Mouse (Mus musculus) embryonic facial prominence, embryonic 14.5 days (tissue): ENCODE data around the gene Ubap2. TPM values are rescaled to one million over a fixed set of nuclear protein-coding genes. Genes with fewer than 3 reads are reported as not detected.

Experiments used
- ATAC-seq: fragments of 200-750 bp; cut with Nextera tagmentation; 2 replicates; pipeline ENCODE4 v1.8.0; 2017; ENCODE audit warnings: low read depth, moderate number of reproducible peaks, moderate TSS enrichment
- DNase-seq: peaks from one replicate; pipeline ENCODE4 v3.0.0-alpha.2; 2015; ENCODE audit warnings: low spot score
- H3K27ac ChIP-seq: fragments of 300-500 bp; sonication (generic); replicated peaks from 2 replicates; pipeline ENCODE4 v1.5.1; 2014; ENCODE audit warnings: low read depth, mild to moderate bottlenecking, low read length, moderate library complexity
- H3K27me3 ChIP-seq: fragments of 300-500 bp; sonication (generic); replicated peaks from 2 replicates; pipeline ENCODE4 v1.6.1; 2014; ENCODE audit warnings: low read length; ENCODE audit not compliant: control insufficient read depth, insufficient read depth
- H3K36me3 ChIP-seq: fragments of 300-500 bp; sonication (generic); 2 replicates; pipeline ENCODE4 v1.6.1; 2014; ENCODE audit warnings: low read length, mixed read lengths; ENCODE audit not compliant: control insufficient read depth, insufficient read depth
- H3K4me1 ChIP-seq: fragments of 300-500 bp; sonication (generic); 2 replicates; pipeline ENCODE4 v1.6.1; 2014; ENCODE audit warnings: antibody characterized with exemption, low read length; ENCODE audit not compliant: control insufficient read depth, insufficient read depth
- H3K4me2 ChIP-seq: fragments of 300-500 bp; sonication (generic); 2 replicates; pipeline ENCODE4 v1.6.1; 2014; ENCODE audit warnings: low read depth, mild to moderate bottlenecking, low read length, moderate library complexity, mixed read lengths
- H3K4me3 ChIP-seq: fragments of 300-500 bp; sonication (generic); 2 replicates; pipeline ENCODE4 v1.5.1; 2014; ENCODE audit warnings: low read depth, mild to moderate bottlenecking, low read length
- H3K9ac ChIP-seq: fragments of 300-500 bp; sonication (generic); 2 replicates; pipeline ENCODE4 v1.6.1; 2014; ENCODE audit warnings: low read depth, mild to moderate bottlenecking, low read length, moderate library complexity, mixed read lengths
- H3K9me3 ChIP-seq: fragments of 300-500 bp; sonication (generic); 2 replicates; pipeline ENCODE4 v1.6.1; 2016; ENCODE audit warnings: low read length; ENCODE audit not compliant: control insufficient read depth
- WGBS: fragments of 180-500 bp; shearing (Covaris S2); extraction: QIAGEN DNeasy Blood & Tissue Kit; methylation state at CpG from one replicate; pipeline ENCODE4 v1.1.7; 2014; 5-methylcytosine and 5-hydroxymethylcytosine counted together
- polyA plus RNA-seq: library from polyadenylated mRNA; unstranded; fragments of >200 nt; fragmentation: Nextera tagmentation; extraction: Ambion mirVana; gene quantifications from 2 replicates; pipeline ENCODE4 v1.2.1, GENCODE M21; 2014

Ubap2 gene
- polyA plus RNA-seq, 1 experiment from 2014 or later = 62.7 TPM

- Histone ChIP-seq H3K36me3 (no peaks in the 10 kb centered on the region), H3K27ac (0 out of 2 replicates have a peak overlapping the region, but pooled peaks have one; percentile 3), H3K4me3 (no peak overlapping the region), H3K27me3 (no peaks in the 10 kb centered on the region), H3K4me1 (no peaks in the 10 kb centered on the region), H3K9me3 (no peaks in the 10 kb centered on the region), H3K9ac (no peak overlapping the region), H3K4me2 (no peak overlapping the region)
- 70% methylated on average over 2 of the region's 2 CpGs for WGBS
- DNase-seq (peak; percentile 71), ATAC-seq (peak; percentile 73; the same call in 1 of the 2 replicates)
Observed at GRCm38 (mm10) chr4:41284087-41284486, 9.1 kb upstream of the Ubap2 start.

- Histone ChIP-seq H3K9me3 (no peaks in the 10 kb centered on the region), H3K4me3 (peak overlapping the region; percentile 90), H3K36me3 (0 out of 2 replicates have a peak, but pooled peaks cover 3% of the 10 kb centered on the region), H3K27ac (peak overlapping the region; percentile 94), H3K27me3 (no peaks in the 10 kb centered on the region), H3K4me1 (peaks cover 19% of the 10 kb centered on the region), H3K9ac (peak overlapping the region; percentile 95), H3K4me2 (peak overlapping the region; percentile 58)
- WGBS = 70% methylated on average over 5 of the region's 5 CpGs
- DNase-seq (no peak), ATAC-seq (no peak)
Observed at GRCm38 (mm10) chr4:41275927-41276326, 983 bp upstream of the Ubap2 start.

- WGBS = under 1% methylated on average over 16 of the region's 18 CpGs
- Histone ChIP-seq H3K36me3 (peaks cover 16% of the 10 kb centered on the region; the same call in 1 of the 2 replicates), H3K27ac (peak overlapping the region; percentile 94), H3K27me3 (no peaks in the 10 kb centered on the region), H3K9me3 (no peaks in the 10 kb centered on the region), H3K9ac (peak overlapping the region; percentile 95), H3K4me1 (peaks cover 19% of the 10 kb centered on the region), H3K4me2 (peak overlapping the region; percentile 74), H3K4me3 (peak overlapping the region; percentile 90)
- DNase-seq = no peak
- peak; percentile 47 for ATAC-seq
Observed at GRCm38 (mm10) chr4:41274377-41274979, 466 bp downstream of the Ubap2 start.

DNA sequence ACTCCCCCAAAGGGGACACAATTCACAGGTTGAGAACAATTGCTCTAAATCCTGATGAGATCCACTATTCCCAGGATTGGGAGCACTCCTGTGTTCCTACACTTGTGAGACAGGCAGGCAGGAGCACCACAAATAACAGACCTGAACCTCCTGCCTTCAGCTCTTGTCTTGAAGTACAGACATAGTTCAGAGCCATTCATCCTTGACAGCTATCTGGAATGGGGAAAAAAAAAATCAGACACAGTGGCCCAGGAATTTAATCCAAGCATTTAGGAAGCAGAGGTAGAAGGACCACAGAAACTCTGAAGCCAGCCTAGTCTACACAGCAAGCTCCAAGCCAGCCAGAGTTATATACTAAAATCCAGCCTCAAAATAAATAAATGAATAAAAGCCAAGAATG, 6.8 kb downstream of the Ubap2 start:
- ATAC-seq (no peak), DNase-seq (no peak)
- Histone ChIP-seq H3K36me3 (peaks cover 35% of the 10 kb centered on the region), H3K9ac (no peak overlapping the region), H3K27me3 (no peaks in the 10 kb centered on the region), H3K27ac (no peak overlapping the region), H3K9me3 (no peaks in the 10 kb centered on the region), H3K4me1 (peaks cover 9% of the 10 kb centered on the region), H3K4me2 (no peak overlapping the region), H3K4me3 (no peak overlapping the region)

GRCm38 (mm10) chr4:41266350-41266749, 8.6 kb downstream of the Ubap2 start:
- WGBS = 85% methylated on average over 4 of the region's 4 CpGs
- ATAC-seq = no peak

DNA sequence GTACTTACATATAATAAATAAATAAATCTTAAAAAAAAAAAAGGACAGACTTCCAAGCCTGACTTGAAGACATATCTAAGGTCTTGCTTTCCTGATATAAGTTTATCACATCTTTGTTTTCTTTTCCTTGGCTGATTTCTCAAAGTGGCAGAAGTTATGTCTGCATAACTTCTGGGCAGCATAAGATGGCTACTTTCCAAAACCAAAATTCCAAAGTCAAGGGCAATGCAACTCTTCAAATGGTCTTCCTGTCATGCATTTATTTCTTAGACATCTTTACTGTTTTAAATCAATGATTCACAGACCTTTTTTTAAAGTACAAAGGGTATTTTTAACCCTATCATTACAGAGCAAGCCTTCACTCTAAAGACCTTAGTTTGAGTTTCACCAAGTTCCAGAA, 14.3 kb downstream of the Ubap2 start:
- ATAC-seq (no peak), DNase-seq (no peak)
- Histone ChIP-seq H3K27ac (no peak overlapping the region), H3K4me2 (no peak overlapping the region), H3K27me3 (no peaks in the 10 kb centered on the region), H3K9ac (no peak overlapping the region), H3K4me1 (no peaks in the 10 kb centered on the region), H3K9me3 (no peaks in the 10 kb centered on the region), H3K4me3 (no peak overlapping the region), H3K36me3 (peaks cover 29% of the 10 kb centered on the region)

More at GRCm38 (mm10) chr4:41266350-41266749, 8.6 kb downstream of the Ubap2 start:
- Histone ChIP-seq H3K36me3 (peaks cover 46% of the 10 kb centered on the region), H3K4me3 (no peak overlapping the region), H3K27me3 (no peaks in the 10 kb centered on the region), H3K9ac (no peak overlapping the region), H3K4me1 (no peaks in the 10 kb centered on the region), H3K4me2 (no peak overlapping the region), H3K27ac (no peak overlapping the region), H3K9me3 (no peaks in the 10 kb centered on the region)
- DNase-seq = peak; percentile 6

DNA sequence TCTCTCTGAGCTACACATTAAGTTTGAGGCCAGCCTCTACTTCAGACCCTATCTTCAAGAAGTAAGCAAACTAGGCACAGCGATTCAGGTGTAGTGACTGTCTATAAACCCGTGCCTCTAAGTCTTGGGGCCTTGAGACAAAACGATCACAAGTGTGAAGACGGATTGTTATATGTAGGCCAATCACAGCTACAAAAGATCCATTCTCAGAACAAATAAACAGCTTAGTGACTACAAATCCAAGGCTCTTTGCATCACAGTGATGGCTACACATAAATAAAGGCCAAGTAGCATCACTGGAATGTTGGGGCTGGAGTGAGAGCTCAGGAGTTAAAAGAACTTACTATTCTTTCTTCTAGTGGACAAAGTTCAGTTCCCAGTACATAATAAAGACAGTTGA, 15.9 kb downstream of the Ubap2 start:
- H3K9me3 ChIP-seq = no peaks in the 10 kb centered on the region
- no peaks in the 10 kb centered on the region for H3K4me1 ChIP-seq
- ATAC-seq (no peak), DNase-seq (no peak)
- H3K36me3 ChIP-seq = peaks cover 18% of the 10 kb centered on the region; the same call in 1 of the 2 replicates
- no peaks in the 10 kb centered on the region for H3K27me3 ChIP-seq
- no peak overlapping the region for H3K9ac ChIP-seq
- no peak overlapping the region for H3K27ac ChIP-seq
- no peak overlapping the region for H3K4me3 ChIP-seq
- 85% methylated on average over 4 of the region's 4 CpGs for WGBS
- H3K4me2 ChIP-seq = no peak overlapping the region

GRCm38 (mm10) chr4:41257752-41258151, 17.2 kb downstream of the Ubap2 start:
- Histone ChIP-seq H3K36me3 (peaks cover 12% of the 10 kb centered on the region; the same call in 1 of the 2 replicates), H3K4me2 (no peak overlapping the region), H3K4me1 (no peaks in the 10 kb centered on the region), H3K27me3 (no peaks in the 10 kb centered on the region), H3K27ac (no peak overlapping the region), H3K9ac (no peak overlapping the region), H3K4me3 (no peak overlapping the region), H3K9me3 (no peaks in the 10 kb centered on the region)
- peak; percentile 77; the same call in 1 of the 2 replicates for ATAC-seq
- WGBS = 89% methylated on average over 1 of the region's 1 CpGs
- peak; percentile 57 for DNase-seq
